Mouse (Mus musculus) liver, embryonic 12.5 days (tissue): ENCODE measurements around the gene Slc22a4. TPM values are rescaled to one million over a fixed set of nuclear protein-coding genes. Genes with fewer than 3 reads are reported as not detected.

Experiments
- ATAC-seq: fragments of 200-750 bp; cut with Nextera tagmentation; 2 replicates; pipeline ENCODE4 v1.8.0; 2017; ENCODE audit warnings: moderate number of reproducible peaks, mild to moderate bottlenecking, moderate library complexity
- H3K27ac ChIP-seq: fragments of 300-500 bp; sonication (generic); 2 replicates; pipeline ENCODE4 v1.5.1; 2016; ENCODE audit warnings: mild to moderate bottlenecking
- H3K27me3 ChIP-seq: fragments of 300-500 bp; sonication (generic); replicated peaks from 2 replicates; pipeline ENCODE4 v1.6.1; 2016; ENCODE audit warnings: mild to moderate bottlenecking, moderate library complexity
- H3K36me3 ChIP-seq: fragments of 300-500 bp; sonication (generic); 2 replicates; pipeline ENCODE4 v1.6.1; 2016; ENCODE audit warnings: mild to moderate bottlenecking, moderate library complexity
- H3K4me1 ChIP-seq: fragments of 300-500 bp; sonication (generic); 2 replicates; pipeline ENCODE4 v1.6.1; 2016
- H3K4me2 ChIP-seq: fragments of 300-500 bp; sonication (generic); 2 replicates; pipeline ENCODE4 v1.6.1; 2016; ENCODE audit warnings: mild to moderate bottlenecking, moderate library complexity
- H3K4me3 ChIP-seq: fragments of 300-500 bp; sonication (generic); 2 replicates; pipeline ENCODE4 v1.5.1; 2016; ENCODE audit warnings: mild to moderate bottlenecking, moderate library complexity
- H3K9ac ChIP-seq: fragments of 300-500 bp; sonication (generic); 2 replicates; pipeline ENCODE4 v1.6.1; 2016; ENCODE audit warnings: mild to moderate bottlenecking, moderate library complexity
- H3K9me3 ChIP-seq: fragments of 300-500 bp; sonication (generic); replicated peaks from 2 replicates; pipeline ENCODE4 v1.6.1; 2016; ENCODE audit warnings: mild to moderate bottlenecking, moderate library complexity
- WGBS: fragments of 180-500 bp; shearing (Covaris S2); methylation state at CpG from one replicate; pipeline ENCODE4 v1.1.7; 2016; ENCODE audit not compliant: insufficient replicate concordance; 5-methylcytosine and 5-hydroxymethylcytosine counted together
- polyA plus RNA-seq: library from polyadenylated mRNA; unstranded; fragments of >200 nt; fragmentation: Nextera tagmentation; extraction: Ambion mirVana; gene quantifications from 2 replicates; pipeline ENCODE4 v1.2.1, GENCODE M21; 2016

Slc22a4 gene
- polyA plus RNA-seq, 1 experiment from 2014 or later: 42.0 TPM

GRCm38 (mm10) chr11:54065106-54065914 is 37.4 kb upstream of the Slc22a4 start:
- H3K36me3 ChIP-seq: no peaks in the 10 kb centered on the region
- no peak overlapping the region for H3K27ac ChIP-seq
- peaks cover 11% of the 10 kb centered on the region for H3K4me1 ChIP-seq
- 61% methylated on average over 12 of the region's 12 CpGs for WGBS
- no peak overlapping the region for H3K9ac ChIP-seq
- no peak for ATAC-seq
- no peak overlapping the region for H3K4me2 ChIP-seq
- no peaks in the 10 kb centered on the region for H3K9me3 ChIP-seq
- H3K27me3 ChIP-seq: peaks cover 77% of the 10 kb centered on the region
- H3K4me3 ChIP-seq: no peak overlapping the region

- peaks cover 76% of the 10 kb centered on the region for H3K27me3 ChIP-seq
- H3K4me3 ChIP-seq: no peak overlapping the region
- H3K4me2 ChIP-seq: no peak overlapping the region
- peaks cover 11% of the 10 kb centered on the region for H3K4me1 ChIP-seq
- no peaks in the 10 kb centered on the region for H3K36me3 ChIP-seq
- 29% methylated on average over 3 of the region's 3 CpGs for WGBS
- no peak overlapping the region for H3K9ac ChIP-seq
- no peak overlapping the region for H3K27ac ChIP-seq
- ATAC-seq: no peak
- no peaks in the 10 kb centered on the region for H3K9me3 ChIP-seq
Measured at GRCm38 (mm10) chr11:54064412-54064978, 36.6 kb upstream of the Slc22a4 start.

- Histone ChIP-seq H3K27ac (no peak overlapping the region), H3K9ac (no peak overlapping the region), H3K27me3 (peaks cover 74% of the 10 kb centered on the region), H3K36me3 (no peaks in the 10 kb centered on the region), H3K4me1 (peaks cover 11% of the 10 kb centered on the region), H3K4me2 (no peak overlapping the region), H3K4me3 (no peak overlapping the region), H3K9me3 (no peaks in the 10 kb centered on the region)
- WGBS: 80% methylated on average over 10 of the region's 10 CpGs
- ATAC-seq: no peak
Measured at GRCm38 (mm10) chr11:54063472-54063775, 35.5 kb upstream of the Slc22a4 start.

- 72% methylated on average over 9 of the region's 9 CpGs for WGBS
Measured at GRCm38 (mm10) chr11:54062753-54063471, 35.0 kb upstream of the Slc22a4 start.

GRCm38 (mm10) chr11:54062086-54062752 is 34.3 kb upstream of the Slc22a4 start:
- H3K9me3 ChIP-seq: no peaks in the 10 kb centered on the region
- H3K9ac ChIP-seq: no peak overlapping the region
- ATAC-seq: no peak
- H3K4me2 ChIP-seq: no peak overlapping the region
- H3K4me1 ChIP-seq: peaks cover 11% of the 10 kb centered on the region
- no peak overlapping the region for H3K4me3 ChIP-seq
- H3K36me3 ChIP-seq: no peaks in the 10 kb centered on the region
- H3K27ac ChIP-seq: no peak overlapping the region
- 69% methylated on average over 12 of the region's 12 CpGs for WGBS
- H3K27me3 ChIP-seq: peaks cover 73% of the 10 kb centered on the region

More at GRCm38 (mm10) chr11:54062753-54063471, 35.0 kb upstream of the Slc22a4 start:
- Histone ChIP-seq H3K4me2 (no peak overlapping the region), H3K36me3 (no peaks in the 10 kb centered on the region), H3K9ac (no peak overlapping the region), H3K4me1 (peaks cover 11% of the 10 kb centered on the region), H3K27ac (no peak overlapping the region), H3K27me3 (peaks cover 74% of the 10 kb centered on the region), H3K9me3 (no peaks in the 10 kb centered on the region), H3K4me3 (no peak overlapping the region)
- ATAC-seq: no peak

- H3K27ac ChIP-seq: no peak overlapping the region
- H3K36me3 ChIP-seq: no peaks in the 10 kb centered on the region
- WGBS: 59% methylated on average over 9 of the region's 9 CpGs
- no peak overlapping the region for H3K4me3 ChIP-seq
- no peaks in the 10 kb centered on the region for H3K9me3 ChIP-seq
- H3K27me3 ChIP-seq: peaks cover 58% of the 10 kb centered on the region
- no peak overlapping the region for H3K9ac ChIP-seq
- ATAC-seq: no peak
- H3K4me2 ChIP-seq: no peak overlapping the region
- peaks cover 11% of the 10 kb centered on the region for H3K4me1 ChIP-seq
Measured at GRCm38 (mm10) chr11:54060316-54060715, 32.4 kb upstream of the Slc22a4 start.

GRCm38 (mm10) chr11:54059526-54059925 is 31.6 kb upstream of the Slc22a4 start:
- H3K9ac ChIP-seq: no peak overlapping the region
- 43% methylated on average over 1 of the region's 1 CpGs for WGBS
- H3K27ac ChIP-seq: no peak overlapping the region

GRCm38 (mm10) chr11:54058643-54059042 is 30.8 kb upstream of the Slc22a4 start:
- H3K4me2 ChIP-seq: no peak overlapping the region
- no peak overlapping the region for H3K27ac ChIP-seq
- peaks cover 2% of the 10 kb centered on the region for H3K4me1 ChIP-seq
- WGBS: 49% methylated on average over 6 of the region's 6 CpGs
- no peak overlapping the region for H3K4me3 ChIP-seq
- peaks cover 52% of the 10 kb centered on the region for H3K27me3 ChIP-seq
- H3K36me3 ChIP-seq: no peaks in the 10 kb centered on the region
- no peak for ATAC-seq
- no peak overlapping the region for H3K9ac ChIP-seq
- H3K9me3 ChIP-seq: no peaks in the 10 kb centered on the region

More at GRCm38 (mm10) chr11:54059526-54059925, 31.6 kb upstream of the Slc22a4 start:
- H3K4me3 ChIP-seq: no peak overlapping the region
- H3K27me3 ChIP-seq: peaks cover 56% of the 10 kb centered on the region
- no peak overlapping the region for H3K4me2 ChIP-seq
- ATAC-seq: no peak
- H3K4me1 ChIP-seq: peaks cover 4% of the 10 kb centered on the region
- H3K36me3 ChIP-seq: no peaks in the 10 kb centered on the region
- no peaks in the 10 kb centered on the region for H3K9me3 ChIP-seq

GRCm38 (mm10) chr11:54058056-54058617 is 30.2 kb upstream of the Slc22a4 start:
- Histone ChIP-seq H3K27me3 (peaks cover 47% of the 10 kb centered on the region), H3K4me2 (no peak overlapping the region), H3K9me3 (no peaks in the 10 kb centered on the region), H3K4me1 (peaks cover 7% of the 10 kb centered on the region), H3K9ac (no peak overlapping the region), H3K4me3 (no peak overlapping the region), H3K36me3 (no peaks in the 10 kb centered on the region), H3K27ac (no peak overlapping the region)
- ATAC-seq: no peak
- WGBS: 56% methylated on average over 10 of the region's 10 CpGs

- Histone ChIP-seq H3K36me3 (no peaks in the 10 kb centered on the region), H3K4me1 (peaks cover 13% of the 10 kb centered on the region), H3K27ac (no peak overlapping the region), H3K4me3 (no peak overlapping the region), H3K4me2 (no peak overlapping the region), H3K27me3 (peaks cover 47% of the 10 kb centered on the region), H3K9ac (no peak overlapping the region), H3K9me3 (no peaks in the 10 kb centered on the region)
- WGBS: 43% methylated on average over 2 of the region's 2 CpGs
- no peak for ATAC-seq
Measured at GRCm38 (mm10) chr11:54057428-54057827, 29.5 kb upstream of the Slc22a4 start.

- no peak for ATAC-seq
- 56% methylated on average over 8 of the region's 8 CpGs for WGBS
- H3K27ac ChIP-seq: no peak overlapping the region
Measured at GRCm38 (mm10) chr11:54056132-54056531, 28.2 kb upstream of the Slc22a4 start.

More at GRCm38 (mm10) chr11:54056132-54056531, 28.2 kb upstream of the Slc22a4 start:
- Histone ChIP-seq H3K27me3 (peaks cover 45% of the 10 kb centered on the region), H3K4me1 (peaks cover 13% of the 10 kb centered on the region), H3K4me2 (no peak overlapping the region), H3K36me3 (no peaks in the 10 kb centered on the region), H3K4me3 (no peak overlapping the region), H3K9ac (no peak overlapping the region), H3K9me3 (no peaks in the 10 kb centered on the region)
